Mouse (Mus musculus) mesoderm, embryonic 11.5 days (tissue): ENCODE measurements around the gene Gm11554.
"Not testable (repeated sequence)": the region's sequence is repeated elsewhere in the genome, so short reads cannot be mapped to it uniquely, and the experiment has no call there.

Experiments
- DNase-seq: peaks from one replicate; pipeline ENCODE4 v3.0.0-alpha.2; 2012; ENCODE audit warnings: low read depth, low spot score

Gene Gm11554

GRCm38 (mm10) chr11:99804346-99804745 is at the start of gene Gm11554:
TSS of gene Gm11554 (minus strand) at chr11:99804446.
- DNase-seq = not testable (repeated sequence)

DNA sequence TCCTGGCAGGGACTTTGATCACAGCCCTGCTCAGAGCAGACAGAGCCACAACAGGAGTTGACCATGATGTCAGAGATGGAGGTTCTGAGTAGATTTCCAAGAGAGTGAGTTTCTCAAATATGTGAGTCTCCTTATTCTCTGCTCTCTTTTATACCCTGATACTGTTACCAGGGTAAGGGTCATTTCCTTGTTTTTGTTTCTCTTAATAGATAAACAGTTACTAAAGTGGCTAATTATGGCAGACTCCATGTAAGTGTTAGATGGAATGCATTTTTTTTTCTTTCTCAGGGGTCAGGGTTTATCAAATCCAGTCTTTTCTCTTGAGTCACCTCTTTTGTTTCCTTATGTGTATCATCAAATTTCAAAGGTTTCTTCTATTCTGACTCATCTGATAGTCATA is 47.3 kb upstream of the Gm11554 start, which contains the start of gene Krtap4-16:
Krtap4-16 (minus strand) TSS at position 101 of the 400 bp plus-strand sequence.
- no peak for DNase-seq

- no peak for DNase-seq
These were observed 42.5 kb upstream of the Gm11554 start for GRCm38 (mm10) chr11:99846746-99847145.

DNA sequence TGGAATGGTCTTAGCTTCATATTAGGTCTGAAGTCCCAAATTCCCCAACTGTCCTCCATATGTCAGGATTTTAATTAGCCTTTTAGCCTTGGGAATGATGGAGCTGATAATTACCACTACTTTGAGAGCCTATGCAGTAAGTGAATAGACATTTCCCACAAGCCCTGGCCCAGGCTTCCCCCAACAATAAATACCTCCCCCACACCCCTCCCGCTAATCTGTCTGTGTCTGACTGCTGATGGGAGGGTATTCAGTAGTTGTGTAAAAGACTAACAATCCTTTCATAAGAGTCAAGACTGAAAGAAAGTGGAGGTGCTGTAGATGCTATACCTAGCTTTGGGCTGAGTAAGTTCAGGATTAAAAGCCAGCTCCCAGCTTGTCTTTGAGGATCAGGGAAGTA is 37.9 kb upstream of the Gm11554 start:
- DNase-seq = no peak

- no peak for DNase-seq
These were observed 33.7 kb upstream of the Gm11554 start, which contains the start of gene 2300003K06Rik for GRCm38 (mm10) chr11:99837966-99838365. TSS of gene 2300003K06Rik (minus strand) at chr11:99838066.

DNA sequence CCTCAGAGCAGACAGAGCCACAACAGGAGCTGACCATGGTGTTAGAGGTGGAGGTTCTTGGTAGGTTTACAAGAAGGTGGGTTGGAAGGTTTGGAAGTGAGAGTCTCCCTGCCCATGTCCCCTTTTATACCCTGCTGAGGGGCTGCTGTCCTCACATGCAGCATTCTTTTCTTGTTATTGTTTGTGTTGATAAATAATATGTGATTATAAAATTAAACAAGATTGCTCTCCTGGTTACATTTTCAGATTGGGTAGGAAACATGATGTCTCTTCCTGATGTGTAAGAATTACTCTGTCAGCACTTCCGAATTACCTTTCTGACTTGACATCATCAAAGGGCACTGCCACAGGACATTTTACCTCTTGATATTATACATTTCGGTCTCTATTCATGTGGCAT is 11.3 kb upstream of the Gm11554 start, which contains the start of gene Gm11564:
Gm11564 (minus strand) TSS at position 101 of the 400 bp plus-strand sequence.
- not testable (repeated sequence) for DNase-seq

DNA sequence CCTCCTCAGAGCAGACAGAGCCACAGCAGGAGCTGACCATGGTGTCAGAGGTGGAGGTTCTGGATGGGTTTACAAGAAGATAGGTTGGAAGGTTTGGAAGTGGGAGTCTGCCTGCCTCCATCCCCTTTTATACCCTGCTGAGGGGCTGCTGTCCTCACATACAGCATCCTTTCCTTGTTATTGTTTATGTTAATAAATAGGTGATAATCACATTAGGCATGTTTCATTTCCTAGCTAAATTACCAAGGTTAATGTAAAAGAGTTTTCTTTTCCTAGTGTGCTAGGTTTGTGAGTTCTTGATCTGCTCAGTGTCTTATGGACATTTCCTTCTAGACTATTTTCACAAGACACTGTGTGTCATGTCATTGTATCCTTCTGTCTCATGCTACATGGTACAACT is 5.5 kb upstream of the Gm11554 start, which contains the start of gene Krtap4-13:
Krtap4-13 (minus strand) TSS at position 101 of the 400 bp plus-strand sequence.
- not testable (repeated sequence) for DNase-seq

DNA sequence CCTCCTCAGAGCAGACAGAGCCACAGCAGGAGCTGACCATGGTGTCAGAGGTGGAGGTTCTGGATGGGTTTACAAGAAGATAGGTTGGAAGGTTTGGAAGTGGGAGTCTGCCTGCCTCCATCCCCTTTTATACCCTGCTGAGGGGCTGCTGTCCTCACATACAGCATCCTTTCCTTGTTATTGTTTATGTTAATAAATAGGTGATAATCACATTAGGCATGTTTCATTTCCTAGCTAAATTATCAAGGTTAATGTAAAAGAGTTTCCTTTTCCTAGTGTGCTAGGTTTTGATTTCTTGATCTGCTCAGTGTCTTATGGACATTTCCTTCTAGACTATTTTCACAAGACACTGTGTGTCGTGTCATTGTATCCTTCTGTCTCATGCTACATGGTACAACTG is 5.4 kb downstream of the Gm11554 start, which contains the start of gene Gm11569:
Gm11569 (minus strand) TSS at position 101 of the 400 bp plus-strand sequence.
- DNase-seq = not testable (repeated sequence)

DNA sequence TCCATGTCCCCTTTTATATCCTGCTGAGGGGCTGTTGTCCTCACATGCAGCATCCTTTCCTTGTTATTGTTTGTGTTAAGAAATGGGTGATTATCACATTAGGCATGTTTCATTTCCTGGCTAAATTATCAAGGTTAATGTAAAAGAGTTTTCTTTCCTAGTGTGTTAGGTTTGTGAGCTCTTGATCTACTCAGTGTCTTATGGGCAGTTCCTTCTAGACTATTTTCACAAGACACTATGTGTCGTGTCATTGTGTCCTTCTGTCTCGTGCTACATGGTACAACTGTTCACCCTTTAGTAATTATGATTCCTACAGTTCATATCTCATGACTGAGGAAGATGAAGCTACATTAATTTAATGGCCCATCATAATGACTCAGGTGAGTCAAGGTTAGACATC is 10.9 kb downstream of the Gm11554 start, which contains the start of gene Gm11596:
Gm11596 (minus strand) TSS at position 101 of the 400 bp plus-strand sequence.
- DNase-seq = no peak

DNA sequence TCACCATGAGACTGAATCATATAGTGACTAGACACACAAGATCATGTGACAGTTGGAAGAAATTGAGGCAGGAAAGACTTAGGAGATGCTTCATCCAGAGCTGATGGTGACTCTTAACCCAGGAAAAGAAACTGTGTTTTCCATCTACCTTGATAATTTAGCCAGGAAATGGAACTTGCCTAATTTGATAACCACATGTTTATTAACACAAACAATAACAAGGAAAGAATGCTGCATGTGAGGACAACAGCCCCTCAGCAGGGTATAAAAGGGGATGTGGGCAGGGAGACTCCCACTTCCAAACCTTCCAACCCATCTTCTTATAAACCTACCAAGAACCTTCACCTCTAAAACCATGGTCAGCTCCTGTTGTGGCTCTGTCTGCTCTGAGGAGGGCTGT is 19.3 kb downstream of the Gm11554 start, which contains the start of gene Krtap4-9:
Krtap4-9 (plus strand) TSS at position 301 of the 400 bp plus-strand sequence.
- not testable (repeated sequence) for DNase-seq

DNA sequence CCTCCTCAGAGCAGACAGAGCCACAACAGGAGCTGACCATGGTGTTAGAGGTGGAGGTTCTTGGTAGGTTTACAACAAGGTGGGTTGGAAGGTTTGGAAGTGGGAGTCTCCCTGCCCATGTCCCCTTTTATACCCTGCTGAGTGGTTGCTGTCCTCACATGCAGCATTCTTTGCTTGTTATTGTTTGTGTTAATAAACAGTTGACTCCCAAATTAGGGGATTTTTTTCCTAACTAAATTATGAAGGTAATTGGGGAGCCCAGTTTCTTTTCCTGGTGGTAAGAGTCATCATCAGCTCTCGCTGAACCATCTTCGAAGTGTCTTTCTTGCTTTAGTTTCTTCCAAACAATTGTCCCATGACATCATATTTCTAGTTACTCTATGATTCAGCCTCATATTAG is 23.6 kb downstream of the Gm11554 start, which contains the start of gene Krtap4-8:
Krtap4-8 (minus strand) TSS at position 101 of the 400 bp plus-strand sequence.
- DNase-seq = no peak

DNA sequence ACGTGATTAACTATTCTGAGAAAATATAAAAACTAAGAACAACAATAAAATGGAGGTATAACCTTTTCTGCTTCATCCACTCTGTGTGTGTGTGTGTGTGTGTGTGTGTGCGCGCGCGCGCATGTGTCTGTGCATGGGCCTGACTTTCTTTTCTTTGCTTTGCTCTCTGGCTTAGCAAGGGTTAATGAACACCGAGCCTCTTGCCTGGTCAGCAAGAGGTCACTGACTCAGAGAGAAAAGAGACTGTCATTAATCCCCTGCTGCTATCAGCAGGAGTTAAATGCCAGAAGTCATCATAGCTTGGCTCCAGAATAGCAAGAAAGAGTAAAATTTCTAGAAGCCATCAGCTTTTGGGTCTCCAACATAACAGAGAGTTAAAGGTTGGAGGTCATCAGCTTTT is 25.8 kb downstream of the Gm11554 start:
- peak; percentile 47 for DNase-seq

GRCm38 (mm10) chr11:99772813-99773212 is 31.4 kb downstream of the Gm11554 start, which contains the start of gene Gm11595:
TSS of gene Gm11595 (minus strand) at chr11:99772913.
- not testable (repeated sequence) for DNase-seq

DNA sequence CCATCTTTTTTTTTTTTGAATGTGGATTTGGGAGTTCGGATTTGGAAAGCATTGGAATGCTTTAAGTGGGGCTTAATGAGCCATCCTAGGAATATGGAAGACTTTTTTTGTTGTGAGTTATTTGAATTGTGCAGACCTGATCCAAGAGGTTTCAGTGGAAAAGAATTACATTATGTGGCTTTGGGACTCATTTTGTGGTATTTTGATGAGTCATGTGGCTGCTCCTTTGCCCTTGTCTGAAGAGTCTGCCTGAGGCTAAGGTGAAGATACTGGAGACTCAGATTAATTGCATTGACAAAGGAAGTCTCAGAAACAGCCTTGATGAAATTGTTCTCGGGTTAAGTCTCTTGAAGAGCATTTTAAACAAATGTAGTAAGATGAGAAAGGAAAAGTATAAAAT is 35.8 kb downstream of the Gm11554 start:
- DNase-seq = no peak

DNA sequence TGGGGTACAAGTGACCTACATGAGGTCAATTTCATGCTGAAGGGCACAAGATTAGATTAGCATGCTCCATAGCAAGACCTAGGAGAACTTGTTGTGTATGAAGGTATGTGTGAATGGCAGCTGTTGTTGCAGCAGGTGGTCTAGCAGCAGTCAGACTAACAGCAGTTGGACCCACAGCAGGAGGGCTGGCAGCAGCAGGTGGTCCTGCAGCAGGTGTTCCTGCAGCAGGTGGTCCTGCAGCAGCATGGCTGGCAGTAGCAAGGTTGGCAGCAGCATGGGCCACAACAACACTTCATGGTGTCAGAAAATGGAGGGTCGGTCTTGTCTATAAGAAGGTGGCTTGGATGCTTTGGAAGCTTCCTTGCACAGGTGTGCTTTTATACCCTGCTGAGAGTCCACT is 45.4 kb downstream of the Gm11554 start:
- no peak for DNase-seq
